Mouse (Mus musculus) olfactory bulb, adult 2 months (tissue): ENCODE measurements around the gene Fam25c.

Experiments used
- CTCF ChIP-seq: fragments of 200-500 bp; IDR thresholded peaks from 2 replicates; pipeline ENCODE4 v1.5.1; 2012; ENCODE audit warnings: low read depth, mild to moderate bottlenecking, low read length, moderate library complexity; ENCODE audit not compliant: insufficient read depth
- POLR2A ChIP-seq: fragments of 200-500 bp; IDR thresholded peaks from 2 replicates; pipeline ENCODE4 v1.6.1; 2012; ENCODE audit warnings: mild to moderate bottlenecking, low read depth, low read length, moderate library complexity; ENCODE audit not compliant: insufficient read depth

GRCm38 (mm10) chr14:34363490-34364253 lies 8.4 kb upstream of the Fam25c start:
- TF ChIP-seq CTCF, result peak; percentile 77; the same call in 1 of the 2 replicates
- TF ChIP-seq POLR2A, result no peak
